Mouse (Mus musculus) T-helper 2 cell (primary cell): ENCODE measurements around the gene Ctxn1.

Experiments
- in situ Hi-C: fragments of 300-600 bp; cut with MboI, MseI; formaldehyde crosslinking; loops from one replicate; pipeline ENCODE4 v1.15.1; 2025; ENCODE audit warnings: high pct_unique_total_duplicates

Gene Ctxn1

DNA sequence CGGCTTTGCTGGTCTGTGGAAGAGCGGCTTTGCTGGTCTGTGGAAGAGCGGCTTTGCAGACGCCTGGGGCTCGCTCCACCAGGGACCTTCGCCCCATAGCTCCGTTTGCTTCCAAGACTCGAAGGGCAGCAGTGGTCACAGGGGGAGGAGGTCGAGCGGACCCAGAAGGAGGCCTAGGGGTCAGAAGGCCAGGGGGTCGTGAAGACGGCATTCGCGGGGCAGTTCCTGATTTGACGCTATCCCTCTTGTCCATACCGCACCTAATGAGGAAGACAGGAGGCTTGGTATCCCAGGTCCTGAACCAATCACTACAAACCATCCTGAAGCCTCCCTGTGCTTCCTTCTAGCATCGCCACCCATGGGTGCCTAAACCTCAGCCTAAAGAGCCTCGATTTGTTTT is 42.8 kb downstream of the Ctxn1 start:
- in situ Hi-C loops: no loop called here

DNA sequence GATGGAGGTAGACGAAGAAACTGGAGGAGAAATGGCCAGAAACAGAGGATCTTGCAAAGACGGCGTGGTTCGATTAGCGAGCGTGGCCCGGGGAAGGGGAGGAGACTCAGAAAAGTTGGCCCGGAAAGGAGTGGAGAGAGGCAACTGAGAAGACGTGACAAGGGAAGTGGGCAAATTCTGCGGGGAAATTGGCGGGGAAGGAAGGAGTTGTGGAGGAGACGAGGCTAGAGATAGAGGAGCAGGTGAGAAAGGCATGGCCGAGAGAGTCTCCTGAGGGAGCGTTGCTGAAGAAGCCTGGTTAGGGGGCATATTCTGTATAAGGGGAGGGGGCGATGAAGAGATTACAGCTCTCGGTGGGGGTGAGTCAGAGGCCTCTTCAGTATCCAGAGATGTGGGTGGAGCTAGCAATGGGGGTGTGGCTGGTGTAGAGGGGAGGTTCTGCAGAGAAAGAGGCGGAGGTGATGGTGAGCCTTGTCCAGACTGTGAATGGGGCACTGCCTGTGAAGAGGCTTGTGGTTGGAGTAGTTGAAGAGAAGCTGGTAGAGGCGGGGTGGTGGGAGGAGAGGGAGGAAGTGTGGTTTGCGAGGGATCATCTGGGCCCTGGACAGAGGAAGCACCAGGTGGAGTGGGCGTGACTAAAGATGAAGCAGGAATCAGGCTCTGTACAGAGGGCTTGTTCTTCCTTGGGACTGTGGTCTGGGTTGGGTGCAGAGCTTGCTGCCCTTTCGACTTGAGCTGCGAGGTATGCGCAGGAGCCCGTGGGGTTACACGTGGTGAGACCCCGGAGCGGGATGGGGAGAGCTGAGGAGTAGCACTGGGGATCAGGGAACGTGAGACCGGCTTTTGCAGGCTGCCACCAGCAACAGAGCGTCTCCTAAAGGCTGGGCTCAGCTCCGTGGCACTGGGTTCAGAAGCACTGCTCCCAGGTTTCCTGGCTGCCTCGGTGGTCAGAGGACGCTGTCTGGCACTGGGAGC is 44.8 kb downstream of the Ctxn1 start:
- in situ Hi-C loops: no loop called here

DNA sequence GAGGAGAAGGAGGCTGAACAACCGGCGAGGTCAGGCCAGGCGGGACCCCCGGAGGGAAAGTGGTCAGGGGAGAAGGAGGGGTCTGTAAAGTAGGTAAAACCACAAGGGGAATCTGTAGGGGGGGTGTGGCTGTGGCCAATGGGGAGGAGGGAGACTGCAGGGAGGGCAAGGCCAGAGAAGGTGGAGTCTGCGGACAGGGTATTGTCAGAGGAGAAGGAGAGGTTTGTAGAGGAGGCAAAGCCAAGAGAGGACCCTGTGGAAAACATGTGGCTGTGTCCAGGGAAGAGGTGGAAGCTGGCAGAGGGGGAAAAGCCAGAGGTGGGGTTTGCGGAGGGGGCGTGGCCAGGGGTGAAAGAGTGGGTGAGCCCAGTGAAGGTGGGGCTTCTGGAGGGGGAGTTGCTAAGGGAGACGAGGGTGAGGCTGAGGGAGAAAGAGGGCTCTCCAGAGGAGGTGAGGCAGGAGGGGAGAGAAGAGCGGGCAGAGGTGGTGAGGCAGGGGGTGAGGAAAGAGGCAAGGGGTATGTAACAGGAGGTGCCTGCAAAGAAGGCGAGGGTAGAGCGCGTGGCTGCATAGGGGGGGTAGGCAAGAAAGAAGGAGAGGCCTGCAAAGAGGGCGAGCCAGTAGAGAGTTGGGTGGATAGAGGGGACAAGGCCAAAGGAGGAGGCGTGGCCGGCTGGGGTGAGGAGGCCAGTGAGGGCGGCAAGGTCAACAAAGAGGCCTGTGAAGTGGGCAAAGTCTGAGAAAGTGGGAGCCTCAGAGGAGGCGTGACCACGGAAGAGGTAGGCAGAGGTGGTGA is 45.7 kb downstream of the Ctxn1 start:
- in situ Hi-C loops: no loop called here

DNA sequence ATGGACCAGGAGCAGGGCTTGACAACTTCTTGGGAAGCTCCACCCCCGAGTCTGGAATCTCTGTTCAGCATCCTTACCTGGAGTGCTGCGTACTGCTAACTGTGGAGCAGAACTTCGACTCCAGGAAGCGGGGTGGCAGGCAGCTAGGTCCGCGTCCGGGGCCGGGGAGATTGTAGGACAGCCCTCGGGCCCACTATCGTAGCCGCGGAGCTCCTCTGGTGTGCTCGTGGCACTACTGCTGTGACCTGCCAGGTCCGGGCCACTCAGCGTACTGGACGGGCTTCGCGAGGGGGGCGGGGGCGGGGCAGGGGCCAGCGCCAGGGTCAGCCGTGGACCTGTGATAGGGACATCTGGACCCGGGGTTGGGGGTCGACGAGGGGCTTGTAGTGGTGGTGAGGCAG is 46.3 kb downstream of the Ctxn1 start:
- in situ Hi-C loops: no loop called here

DNA sequence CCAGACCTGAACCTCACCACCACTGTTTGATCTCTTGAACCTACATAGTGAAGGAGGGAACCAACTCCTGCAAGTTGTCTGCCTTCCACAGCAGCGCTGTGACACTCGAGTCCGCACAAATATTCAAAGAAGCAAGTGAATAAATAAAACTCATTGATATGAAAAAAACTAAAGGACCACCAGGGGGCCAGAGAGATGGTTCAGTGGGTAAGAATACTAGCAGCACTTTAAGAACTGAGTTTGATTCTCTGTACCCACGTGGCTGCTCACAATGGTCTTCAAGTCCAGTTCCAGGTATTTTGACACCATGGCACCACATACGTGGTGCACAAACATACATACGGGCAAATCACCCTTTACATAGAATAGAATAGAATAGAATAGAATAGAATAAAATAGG is 48.0 kb downstream of the Ctxn1 start:
- in situ Hi-C loops: no loop called here
